Mouse (Mus musculus) kidney, adult 10 weeks (tissue): ENCODE data around the gene Dhrs2. TPM values are rescaled to one million over a fixed set of nuclear protein-coding genes. Genes with fewer than 3 reads are reported as not detected.

Experiments used
- polyA plus RNA-seq: library from polyadenylated mRNA; stranded (reverse); fragments of 350-450 nt; fragmentation: Illumina TruSeq; extraction: RNeasy Lipid Tissue Mini Kit (QIAGEN cat#74804); gene quantifications from one replicate; pipeline ENCODE4 v1.2.3, GENCODE M21; 2014; ENCODE audit warnings: low read depth, low replicate concordance

Dhrs2 gene
- not detected for polyA plus RNA-seq

DNA sequence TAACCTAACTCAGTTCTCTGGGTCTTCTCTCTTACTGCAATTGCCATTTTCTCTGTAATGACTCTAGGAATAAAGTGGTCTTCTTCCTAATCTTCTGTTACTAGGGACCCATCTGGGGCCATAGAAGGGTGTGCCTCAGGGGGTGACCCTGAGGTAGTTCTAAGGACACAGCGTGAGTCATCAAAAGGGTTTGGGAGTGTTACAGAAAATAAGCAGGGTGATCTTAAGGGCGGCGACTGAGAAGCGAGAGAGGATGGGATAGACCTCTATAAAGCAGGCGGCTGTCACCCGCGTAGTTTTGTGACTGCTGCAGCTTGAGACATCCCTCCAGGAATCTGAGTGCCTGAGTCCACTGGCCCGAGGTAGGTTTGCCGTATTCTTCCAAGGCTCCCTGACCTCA is at the start of gene Dhrs2:
TSS of gene Dhrs2 (plus strand) at position 301 of the 400 bp plus-strand sequence.

Other genes with a start within 250 kb of the Dhrs2 start
- gene Gm17428, start 245.1 kb upstream of the Dhrs2 start, polyA plus RNA-seq, result not detected
- not detected for gene Myh7, start 227.4 kb upstream of the Dhrs2 start, polyA plus RNA-seq
- gene Ngdn, start 206.6 kb upstream of the Dhrs2 start, polyA plus RNA-seq, result 2.6 TPM
- 0.36 TPM for gene Zfhx2, start 129.7 kb upstream of the Dhrs2 start, polyA plus RNA-seq
- gene Thtpa, start 127.2 kb upstream of the Dhrs2 start, polyA plus RNA-seq, result 9.5 TPM
- 3.4 TPM for gene Ap1g2, start 115.4 kb upstream of the Dhrs2 start, polyA plus RNA-seq
- not detected for gene Jph4, start 105.1 kb upstream of the Dhrs2 start, polyA plus RNA-seq